Mouse (Mus musculus): ENCODE results near the gene Gm43720.
"Not testable (repeated sequence)": the region's sequence is repeated elsewhere in the genome, so short reads cannot be mapped to it uniquely, and the experiment has no call there.

Gm43720 gene

DNA sequence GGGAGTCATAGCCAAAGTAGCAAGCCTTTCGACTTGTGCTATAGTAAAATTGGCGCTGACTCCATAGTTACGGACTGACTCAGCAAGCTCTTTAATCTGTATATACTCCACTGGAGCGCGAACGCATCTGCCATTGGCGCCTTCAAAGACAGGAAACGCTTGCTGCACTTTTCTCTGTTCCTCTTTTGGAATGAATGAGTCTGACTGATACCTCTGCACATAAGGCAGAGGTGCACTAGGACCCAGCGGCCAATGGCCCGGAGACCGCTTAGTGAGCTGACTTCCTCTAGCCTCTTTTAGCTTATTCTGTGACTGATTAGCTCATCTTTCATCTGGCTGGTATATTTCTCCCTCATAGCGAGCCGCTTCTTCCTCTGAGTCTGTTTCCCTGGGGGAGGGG, 63.1 kb downstream of the Gm43720 start:
- DNase-seq (ENCODE audit: low spot score in 2 of 2) = not testable (repeated sequence)

Data from right cerebral cortex, postnatal 10 days (tissue).